Comparison of ENCODE assay signal across 32 mouse cellular contexts in genomic region chr8:87043016-87043415, GRCm38 (mm10).
"Had no signal": no experiment of that assay in that cellular context is flagged by ENCODE, and none has a peak within 500 bp of the region (broad histone marks: within the 10 kb centered on the region; RNA-seq: fewer than 3 reads in every experiment).

No protein-coding gene starts in this region.

- H3K27ac ChIP-seq: left cerebral cortex, adult 2 months; limb, embryonic 10.5 days; limb, embryonic 12.5 days; limb, embryonic 13.5 days; limb, embryonic 15.5 days; liver, embryonic 12.5 days; liver, embryonic 13.5 days; liver, embryonic 14.5 days; liver, embryonic 15.5 days; lung, embryonic 15.5 days; macrophage; midbrain, embryonic 10.5 days; midbrain, embryonic 12.5 days; midbrain, embryonic 13.5 days; midbrain, embryonic 15.5 days had no signal

- H3K9me3 ChIP-seq: limb, embryonic 10.5 days; limb, embryonic 12.5 days; limb, embryonic 13.5 days; limb, embryonic 15.5 days; liver, embryonic 12.5 days; liver, embryonic 13.5 days; liver, embryonic 15.5 days; lung, embryonic 15.5 days; midbrain, embryonic 10.5 days; midbrain, embryonic 12.5 days; midbrain, embryonic 13.5 days; midbrain, embryonic 15.5 days had no signal

- H3K4me3 ChIP-seq: left cerebral cortex, adult 2 months; limb, embryonic 10.5 days; limb, embryonic 12.5 days; limb, embryonic 13.5 days; limb, embryonic 15.5 days; liver, embryonic 12.5 days; liver, embryonic 13.5 days; liver, embryonic 15.5 days; lung, embryonic 15.5 days; megakaryocyte, embryonic 14.5 days; midbrain, embryonic 10.5 days; midbrain, embryonic 12.5 days; midbrain, embryonic 13.5 days; midbrain, embryonic 15.5 days; myocyte had no signal

- ATAC-seq: liver, embryonic 12.5 days; liver, postnatal 0 days; lung, postnatal 0 days; midbrain, embryonic 13.5 days; midbrain, embryonic 15.5 days; midbrain, embryonic 16.5 days had no signal

- H3K4me2 ChIP-seq: limb, embryonic 12.5 days; limb, embryonic 13.5 days; limb, embryonic 15.5 days; liver, embryonic 11.5 days; liver, embryonic 12.5 days; liver, embryonic 13.5 days; liver, embryonic 15.5 days; lung, embryonic 14.5 days; lung, embryonic 15.5 days; midbrain, embryonic 11.5 days; midbrain, embryonic 12.5 days; midbrain, embryonic 13.5 days; midbrain, embryonic 15.5 days had no signal

- H3K36me3 ChIP-seq: limb, embryonic 10.5 days; limb, embryonic 12.5 days; limb, embryonic 13.5 days; limb, embryonic 15.5 days; liver, embryonic 12.5 days; liver, embryonic 13.5 days; liver, embryonic 15.5 days; lung, embryonic 15.5 days; midbrain, embryonic 10.5 days; midbrain, embryonic 12.5 days; midbrain, embryonic 13.5 days; midbrain, embryonic 15.5 days had no signal

- H3K4me1 ChIP-seq: liver, embryonic 12.5 days; liver, embryonic 15.5 days; megakaryocyte, embryonic 14.5 days had no signal

- DNase-seq: left cerebral cortex, postnatal 4 days; liver; liver, embryonic 13.5 days; liver, postnatal 0 days; lung, adult 18-20 months; lung, adult 2 months; lung, embryonic 14.5 days; lung, postnatal 10 days; lung, postnatal 14 days; lung, postnatal 36 days; lung, postnatal 4 days; midbrain, embryonic 14.5 days had no signal

- H3K9ac ChIP-seq: limb, embryonic 12.5 days; limb, embryonic 13.5 days; limb, embryonic 15.5 days; liver, embryonic 12.5 days; liver, embryonic 13.5 days; liver, embryonic 14.5 days; liver, embryonic 15.5 days; liver, postnatal 0 days; lung, embryonic 14.5 days; lung, embryonic 15.5 days; midbrain, embryonic 12.5 days; midbrain, embryonic 13.5 days; midbrain, embryonic 15.5 days had no signal

- H3K27me3 ChIP-seq: midbrain, embryonic 15.5 days had no signal
